ENCODE assay signal across 14 mouse cellular contexts in genomic region chr16:70562574-70562973, GRCm38 (mm10).
"Had no signal": no experiment of that assay in that cellular context is flagged by ENCODE, and none has a peak within 500 bp of the region (broad histone marks: within the 10 kb centered on the region; RNA-seq: fewer than 3 reads in every experiment).

No protein-coding gene starts in this region.

- H3K9ac ChIP-seq: liver, postnatal 0 days; lung, embryonic 15.5 days; midbrain, embryonic 13.5 days; midbrain, embryonic 15.5 days; neural tube, embryonic 12.5 days; stomach, embryonic 15.5 days had no signal

- H3K36me3 ChIP-seq: lung, embryonic 15.5 days; midbrain, embryonic 13.5 days; midbrain, embryonic 15.5 days; neural tube, embryonic 12.5 days; stomach, embryonic 15.5 days had no signal

- ATAC-seq: liver, postnatal 0 days; midbrain, embryonic 13.5 days; midbrain, embryonic 15.5 days had no signal

- H3K4me2 ChIP-seq: lung, embryonic 15.5 days; midbrain, embryonic 11.5 days; midbrain, embryonic 13.5 days; midbrain, embryonic 15.5 days; neural tube, embryonic 12.5 days; stomach, embryonic 15.5 days had no signal

- H3K4me1 ChIP-seq: lung, embryonic 15.5 days; megakaryocyte, embryonic 14.5 days; midbrain, embryonic 13.5 days; midbrain, embryonic 15.5 days; neural tube, embryonic 12.5 days; stomach, embryonic 15.5 days had no signal

- DNase-seq: liver, postnatal 0 days; right cerebral cortex, postnatal 14 days; thymus, adult 2 months; thymus, postnatal 25 days; thymus, postnatal 4 days had no signal

- H3K9me3 ChIP-seq: lung, embryonic 15.5 days; midbrain, embryonic 13.5 days; midbrain, embryonic 15.5 days; neural tube, embryonic 12.5 days; stomach, embryonic 15.5 days had no signal

- H3K27ac ChIP-seq: lung, embryonic 15.5 days; macrophage; midbrain, embryonic 13.5 days; midbrain, embryonic 15.5 days; neural tube, embryonic 12.5 days; stomach, embryonic 15.5 days; stomach, postnatal 0 days had no signal

- H3K27me3 ChIP-seq: lung, embryonic 15.5 days; megakaryocyte, embryonic 14.5 days; midbrain, embryonic 13.5 days; midbrain, embryonic 15.5 days; neural tube, embryonic 12.5 days; stomach, embryonic 15.5 days had no signal

- H3K4me3 ChIP-seq: lung, embryonic 15.5 days; midbrain, embryonic 13.5 days; midbrain, embryonic 15.5 days; neural tube, embryonic 12.5 days; stomach, embryonic 15.5 days had no signal
